Mouse (Mus musculus) layer of hippocampus, postnatal 25 days (tissue): ENCODE measurements at regions not wholly inside any gene's neighbourhood (a gene's known extent, or its start where the extent isn't known, plus 50 kb on each side); places are given as distances from the start of the nearest gene placed in this dataset.

Experiments
- DNase-seq, 2 experiments: peaks; one replicate each; pipeline ENCODE4 v3.0.0; 2022; ENCODE audit warnings: mixed read lengths in 2 of 2, low spot score in 1 of 2; ENCODE audit errors: extremely low spot score in 1 of 2

- DNase-seq = no peak
Measured at GRCm38 (mm10) chr4:131354908-131355307, 410.7 kb downstream of the Matn1 start.

- no peak for DNase-seq
Measured at GRCm38 (mm10) chr4:131355526-131355991, 411.4 kb downstream of the Matn1 start.

GRCm38 (mm10) chr4:131356316-131356715, 412.1 kb downstream of the Matn1 start:
- DNase-seq = no peak

- DNase-seq = no peak
Measured at GRCm38 (mm10) chr4:131363030-131363429, 418.8 kb downstream of the Matn1 start.

- peak in 1 of 2 experiments; percentile 49 for DNase-seq
Measured at GRCm38 (mm10) chr4:131364671-131365252, 420.6 kb downstream of the Matn1 start.

GRCm38 (mm10) chr4:131366006-131366405, 421.8 kb downstream of the Matn1 start:
- DNase-seq = no peak

GRCm38 (mm10) chr4:131366656-131367055, 422.5 kb downstream of the Matn1 start:
- DNase-seq = no peak

GRCm38 (mm10) chr4:131372517-131372916, 428.3 kb downstream of the Matn1 start:
- DNase-seq = no peak

GRCm38 (mm10) chr4:131373172-131373571, 429.0 kb downstream of the Matn1 start:
- DNase-seq = no peak

GRCm38 (mm10) chr4:131374527-131375290, 430.5 kb downstream of the Matn1 start:
- peak in 1 of 2 experiments; percentile 37 for DNase-seq

- DNase-seq = no peak
Measured at GRCm38 (mm10) chr4:131381063-131381462, 436.9 kb downstream of the Matn1 start.

- DNase-seq = no peak
Measured at GRCm38 (mm10) chr4:131381529-131381928, 437.3 kb downstream of the Matn1 start.

- DNase-seq = no peak
Measured at GRCm38 (mm10) chr4:131383862-131384261, 439.7 kb downstream of the Matn1 start.

GRCm38 (mm10) chr4:131386961-131387360, 442.8 kb downstream of the Matn1 start:
- peak in 1 of 2 experiments; percentile 20 for DNase-seq

GRCm38 (mm10) chr4:131391119-131391923, 446.8 kb downstream of the Ptpru start:
- DNase-seq = no peak

- DNase-seq = no peak
Measured at GRCm38 (mm10) chr4:131391924-131392297, 446.2 kb downstream of the Ptpru start.

- DNase-seq = no peak
Measured at GRCm38 (mm10) chr4:131392478-131392877, 445.6 kb downstream of the Ptpru start.

- no peak for DNase-seq
Measured at GRCm38 (mm10) chr4:131396226-131396840, 441.8 kb downstream of the Ptpru start.

GRCm38 (mm10) chr4:131397161-131397560, 440.9 kb downstream of the Ptpru start:
- DNase-seq = no peak

- DNase-seq = peak in 1 of 2 experiments; percentile 75
Measured at GRCm38 (mm10) chr4:131400756-131401155, 437.3 kb downstream of the Ptpru start.

GRCm38 (mm10) chr4:131401255-131401654, 436.8 kb downstream of the Ptpru start:
- no peak for DNase-seq
